Comparison of ENCODE assay signal across 15 mouse cellular contexts in the genomic region with DNA sequence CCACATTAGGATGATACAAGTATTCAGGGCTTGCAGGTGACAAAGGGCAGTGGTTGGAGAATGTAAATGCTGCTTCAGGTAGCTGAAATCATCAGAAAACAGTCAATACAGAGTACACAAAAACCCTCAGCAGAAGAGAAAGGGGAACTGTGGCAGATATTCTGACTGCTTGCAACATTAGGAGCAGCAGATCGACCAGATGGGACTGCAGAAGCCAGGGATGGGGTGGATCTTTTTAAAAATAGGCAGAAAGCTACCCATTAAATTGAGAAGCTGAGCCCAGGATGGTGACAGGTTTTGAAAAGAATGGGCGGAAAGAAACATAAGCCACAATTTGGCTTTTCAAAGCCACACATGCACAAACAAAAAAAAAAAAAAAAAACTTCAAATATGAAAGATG.
A peak's percentile ranks its signal among the peaks of the same experiment; 100 is the strongest.
DNase-seq lines count a peak whose midpoint lies in the region; ATAC-seq and TF ChIP-seq lines count a peak whose summit lies in the region.
"Had no signal": no experiment of that assay in that cellular context is flagged by ENCODE, and none has a peak within 500 bp of the region (broad histone marks: within the 10 kb centered on the region; RNA-seq: fewer than 3 reads in every experiment).

No protein-coding gene starts in this region.

- TF ChIP-seq CTCF in layer of hippocampus, adult 2 months (conservative IDR thresholded peaks at IDR 0.05) = no peak

- H3K27ac ChIP-seq in layer of hippocampus, adult 2 months = peak overlapping the region; percentile 85
- H3K27ac ChIP-seq: hindbrain, embryonic 10.5 days; left cerebral cortex, adult 2 months; liver, embryonic 13.5 days; stomach, postnatal 0 days had no signal

- DNase-seq in cerebellum, postnatal 4 days (ENCODE audit: low spot score in 2 of 2) = no peak
- DNase-seq in right cerebral cortex, postnatal 10 days (ENCODE audit: low spot score in 2 of 2) = peak; percentile 53 to 58
- DNase-seq in right cerebral cortex, adult 18-20 months = no peak
- DNase-seq in layer of hippocampus, adult 2 months (ENCODE audit: low spot score in 2 of 2) = peak; percentile 87
- no peak for DNase-seq in Muller cell, postnatal 12 days (ENCODE audit: inconsistent ontology term)
- no peak for DNase-seq in ovary, postnatal 10 days (ENCODE audit: low spot score)
- DNase-seq in urinary bladder, postnatal 10 days (ENCODE audit: low spot score) = no peak
- DNase-seq: liver, embryonic 13.5 days; midbrain, embryonic 14.5 days had no signal

- no peak overlapping the region for H3K4me3 ChIP-seq in layer of hippocampus, adult 2 months
- H3K4me3 ChIP-seq: heart, embryonic 12.5 days; hindbrain, embryonic 10.5 days; left cerebral cortex, adult 2 months; liver, embryonic 13.5 days had no signal

- peak; percentile 98 for ATAC-seq in cerebellum, adult (ENCODE audit: insufficient number of reproducible peaks, low FRiP score, low TSS enrichment)
- ATAC-seq: intestine, embryonic 16.5 days had no signal

Comparison
In these comparisons a context has a peak if more than half of its experiments do, and no peak if none do; other contexts are left out.
1. DNase-seq: peak in right cerebral cortex, postnatal 10 days (2 of 2) and layer of hippocampus, adult 2 months (2 of 2); none in cerebellum, postnatal 4 days (0 of 2), right cerebral cortex, adult 18-20 months (single experiment), Muller cell, postnatal 12 days (single experiment), ovary, postnatal 10 days (single experiment) and urinary bladder, postnatal 10 days (single experiment).